Mouse (Mus musculus): ENCODE results near the gene Fnip2.

The Fnip2 gene

DNA sequence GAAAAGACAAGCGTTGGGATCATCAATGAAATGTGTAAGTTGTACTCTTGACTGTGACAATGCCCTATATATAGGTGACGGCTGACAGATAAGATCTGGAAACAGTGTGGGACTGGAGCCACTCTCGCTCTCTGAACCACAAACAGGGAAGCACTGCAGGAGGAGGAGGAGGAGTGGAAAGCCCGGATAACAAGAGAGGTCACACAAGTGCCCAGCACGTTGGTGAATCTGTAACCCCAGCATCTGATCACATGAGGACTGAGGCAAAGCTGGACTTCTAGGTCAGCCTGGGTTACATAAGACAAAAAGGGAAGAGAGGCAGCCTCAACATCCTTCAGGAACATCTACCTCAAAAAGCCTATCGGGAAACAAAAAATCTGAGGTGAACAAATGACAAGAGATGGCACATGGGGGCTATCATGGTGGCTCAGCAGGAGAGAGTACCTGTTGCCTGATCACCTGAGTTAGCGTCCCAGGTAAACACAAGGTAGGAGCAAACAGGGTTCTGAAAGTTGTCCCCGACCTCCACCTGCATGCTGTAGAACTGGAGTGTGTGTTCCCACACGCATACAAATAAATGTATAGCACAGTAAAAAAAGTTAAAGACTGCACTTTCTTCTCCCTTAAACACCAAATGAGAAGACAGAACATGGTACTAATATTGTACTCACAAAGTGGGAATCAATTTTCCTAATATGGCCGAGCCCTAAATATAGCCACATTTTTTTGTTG, 2.6 kb downstream of the Fnip2 start:
- DNase-seq, result peak in 1 of 2 experiments; percentile 35

DNA sequence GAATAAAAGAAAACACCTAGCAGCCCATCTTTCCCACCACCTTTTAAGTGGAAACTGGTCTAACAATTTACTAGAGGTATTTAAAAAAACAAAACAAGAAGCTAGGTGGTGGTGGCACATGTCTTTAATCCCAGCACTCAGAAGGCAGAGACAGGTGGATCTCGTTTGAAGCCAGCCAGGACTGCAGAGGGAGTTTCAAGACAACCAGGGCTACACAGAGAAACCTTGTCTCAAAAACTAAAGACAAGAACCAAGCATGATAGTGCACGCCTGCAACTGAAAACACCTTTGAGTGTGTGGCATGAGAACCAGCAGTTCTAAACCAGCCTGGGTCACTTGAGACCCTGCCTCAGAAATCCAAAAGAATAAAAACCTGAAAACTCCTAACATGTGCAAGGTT, 4.1 kb downstream of the Fnip2 start:
- DNase-seq, result peak in 1 of 2 experiments; percentile 12

DNA sequence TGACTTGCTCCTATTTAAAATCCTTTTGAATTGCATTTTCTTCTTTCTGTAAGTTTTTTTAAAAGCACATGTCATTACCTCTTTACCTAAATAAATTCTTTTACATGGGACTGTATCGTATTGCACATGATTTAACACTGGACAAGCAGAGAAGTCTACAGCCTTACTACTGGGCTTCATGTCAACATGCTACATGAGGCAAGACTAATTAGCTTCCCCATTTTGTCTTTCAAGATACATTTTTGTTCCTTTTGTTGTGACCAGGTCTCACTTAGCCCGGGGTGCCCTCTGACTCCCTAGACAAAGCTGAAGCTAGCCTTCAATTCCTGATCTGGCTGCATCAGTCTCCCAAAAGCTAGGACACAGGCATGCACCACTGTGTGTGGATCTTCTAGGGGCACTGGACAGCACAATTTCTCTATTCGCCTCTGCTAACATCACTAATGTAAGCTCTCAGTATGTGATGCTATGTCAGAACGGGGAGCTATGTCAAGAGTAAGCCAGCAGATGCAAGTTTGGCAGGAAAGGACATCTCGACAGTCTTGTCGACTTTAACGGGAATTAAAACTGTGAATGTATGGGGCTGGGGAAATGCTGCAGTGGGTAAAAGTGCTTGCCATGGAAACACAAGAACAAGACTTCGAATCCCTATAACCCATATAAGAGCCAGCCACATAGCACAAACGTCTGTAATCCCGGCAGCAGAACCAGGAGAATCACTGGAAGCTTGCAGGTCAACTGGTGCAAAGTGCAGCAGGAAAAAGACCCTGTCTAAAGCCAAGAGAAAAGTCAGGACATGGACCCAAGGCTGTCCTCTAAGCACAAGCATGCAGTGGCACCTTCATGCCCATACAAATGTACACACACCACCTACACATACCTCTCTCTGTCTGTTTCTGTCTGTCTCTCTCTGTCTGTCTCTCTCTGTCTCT, 5.5 kb downstream of the Fnip2 start:
- DNase-seq, result peak in 1 of 2 experiments; percentile 19

DNA sequence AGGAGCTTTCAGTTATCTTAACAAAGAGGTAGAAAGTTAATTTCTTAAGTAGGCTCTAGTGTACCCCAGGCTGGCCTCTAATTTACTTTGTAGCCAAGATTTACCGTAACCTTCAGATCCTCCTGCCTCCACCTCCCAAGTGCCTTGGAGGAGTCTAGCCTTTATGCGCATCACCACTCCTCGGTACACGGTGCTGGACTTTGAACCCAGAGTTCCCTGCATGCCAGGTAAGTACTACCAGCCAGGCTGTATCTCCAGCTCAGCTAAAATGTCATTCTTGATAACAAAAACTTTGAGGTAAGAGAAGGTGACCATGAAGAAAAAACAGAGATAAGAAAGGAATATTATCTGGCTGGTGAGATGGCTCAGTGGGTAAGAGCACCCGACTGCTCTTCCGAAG, 7.0 kb downstream of the Fnip2 start:
- no peak for DNase-seq

DNA sequence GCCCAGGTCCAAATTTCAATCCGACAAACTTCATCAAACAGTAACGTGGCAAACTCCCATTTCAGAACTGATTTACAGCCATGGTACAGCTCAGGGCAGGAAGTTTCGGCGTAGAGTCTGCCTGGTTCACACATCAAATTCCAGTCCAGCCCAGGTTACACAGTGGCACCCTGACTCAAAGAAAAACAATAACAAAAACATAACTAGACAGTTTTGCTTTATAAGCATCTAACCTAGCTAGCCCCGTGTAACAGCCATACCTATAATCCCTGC, 7.9 kb downstream of the Fnip2 start:
- DNase-seq, result no peak

DNA sequence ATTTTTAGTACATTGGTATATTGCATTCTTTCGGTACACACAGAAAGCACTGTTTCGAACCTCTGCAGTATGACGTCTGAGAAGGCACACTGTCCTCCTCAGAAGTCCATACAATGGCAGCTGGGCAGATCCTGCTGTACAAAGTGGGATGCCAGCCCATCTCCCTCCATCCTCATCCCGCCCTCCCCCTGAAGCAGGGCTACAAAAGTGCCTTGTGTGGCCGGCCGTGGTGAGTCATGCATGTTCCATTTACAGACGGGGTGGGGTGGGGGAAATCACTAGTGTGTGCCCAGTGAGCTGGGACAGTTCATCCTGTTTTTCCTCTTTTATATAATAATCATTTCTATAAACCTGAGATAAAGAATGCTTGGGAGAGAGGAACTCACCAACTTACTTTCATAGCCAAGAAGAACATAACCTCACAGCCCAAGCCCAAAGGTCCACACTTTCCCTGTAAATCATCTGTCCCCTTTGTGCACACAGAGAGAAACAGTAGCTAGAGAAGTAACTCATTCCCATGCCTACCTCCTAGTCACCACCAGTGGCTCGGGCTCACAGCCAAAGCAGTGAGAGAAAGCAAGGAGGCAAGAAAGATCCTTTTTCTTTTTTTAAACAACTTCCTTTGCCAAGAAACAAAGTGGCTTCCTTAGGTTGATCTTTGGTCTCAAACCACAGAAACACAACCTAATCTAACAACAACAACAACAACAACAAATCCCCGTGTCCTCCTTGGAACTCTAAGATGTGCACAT, 8.4 kb downstream of the Fnip2 start:
- peak; percentile 39 to 48 for DNase-seq

DNA sequence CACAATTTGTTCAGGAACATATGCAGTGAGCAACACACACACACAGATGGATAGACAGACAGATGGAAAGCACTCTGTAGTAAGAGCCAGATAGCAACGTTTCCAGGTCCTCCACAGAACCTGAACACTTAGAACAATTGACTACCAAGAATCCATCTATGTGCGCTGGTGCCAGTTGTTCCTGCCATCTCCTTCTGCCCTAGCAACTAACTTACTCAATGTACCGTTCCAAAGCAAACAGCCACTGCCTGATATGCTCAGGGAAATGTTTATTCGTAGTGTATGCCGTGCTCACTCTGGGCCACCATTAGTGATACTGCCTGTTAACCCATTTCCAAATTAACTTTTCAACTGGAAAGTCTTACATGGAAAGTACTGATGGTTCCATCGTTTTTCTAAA, 12.5 kb downstream of the Fnip2 start:
- DNase-seq, result no peak

DNA sequence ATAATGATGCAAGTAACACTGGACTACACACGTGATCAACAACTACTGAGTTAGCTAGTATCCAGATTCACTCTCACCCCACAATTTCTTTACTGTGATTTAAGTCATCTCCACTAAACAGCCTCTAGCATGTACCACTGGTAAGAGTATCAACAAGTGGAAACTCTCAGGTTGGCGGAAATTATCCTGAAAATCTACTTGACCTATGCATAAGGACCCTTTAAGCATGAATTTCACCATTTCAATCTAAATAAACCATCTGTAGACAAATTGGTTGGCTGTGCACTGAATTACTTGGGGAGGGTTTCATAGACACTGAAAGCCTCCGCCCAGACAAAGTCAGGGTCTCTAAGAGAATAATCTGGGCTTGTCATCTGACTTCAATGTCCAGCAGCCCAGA, 13.8 kb downstream of the Fnip2 start:
- DNase-seq, result no peak

DNA sequence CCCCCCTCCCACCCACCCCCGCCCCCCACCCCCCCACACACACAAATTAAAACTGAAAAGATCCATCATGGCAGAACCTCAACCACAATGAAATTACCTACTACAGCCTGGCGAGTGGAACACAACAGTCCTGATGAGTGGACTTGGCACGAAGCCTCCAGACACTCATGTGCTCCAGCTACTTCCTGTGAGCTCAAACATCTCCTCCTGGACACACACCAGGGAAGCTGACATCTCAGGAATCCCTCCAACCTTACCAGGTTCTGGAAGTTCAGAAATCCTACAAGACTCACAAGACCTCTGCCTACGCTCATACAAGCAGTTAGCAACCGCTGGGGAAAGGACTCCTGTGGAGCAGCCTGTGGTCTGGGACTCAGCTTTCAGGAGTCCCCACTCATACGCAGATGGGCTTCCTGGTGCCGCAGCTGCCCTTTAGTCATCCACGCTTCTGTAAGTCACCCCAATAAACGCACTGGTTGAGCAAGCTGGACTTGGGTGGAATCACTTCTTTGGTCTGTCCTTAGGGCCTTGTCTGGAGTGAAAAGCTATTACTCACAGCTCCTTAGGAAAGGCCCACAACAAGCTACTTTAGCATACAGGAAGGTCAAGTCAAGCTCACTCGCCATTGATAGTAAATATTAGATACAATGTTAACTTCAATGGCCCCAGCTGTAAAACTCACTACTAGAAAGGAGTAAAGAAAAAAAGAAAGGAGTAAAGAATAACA, 15.6 kb downstream of the Fnip2 start:
- DNase-seq, result peak in 1 of 2 experiments; percentile 38

DNA sequence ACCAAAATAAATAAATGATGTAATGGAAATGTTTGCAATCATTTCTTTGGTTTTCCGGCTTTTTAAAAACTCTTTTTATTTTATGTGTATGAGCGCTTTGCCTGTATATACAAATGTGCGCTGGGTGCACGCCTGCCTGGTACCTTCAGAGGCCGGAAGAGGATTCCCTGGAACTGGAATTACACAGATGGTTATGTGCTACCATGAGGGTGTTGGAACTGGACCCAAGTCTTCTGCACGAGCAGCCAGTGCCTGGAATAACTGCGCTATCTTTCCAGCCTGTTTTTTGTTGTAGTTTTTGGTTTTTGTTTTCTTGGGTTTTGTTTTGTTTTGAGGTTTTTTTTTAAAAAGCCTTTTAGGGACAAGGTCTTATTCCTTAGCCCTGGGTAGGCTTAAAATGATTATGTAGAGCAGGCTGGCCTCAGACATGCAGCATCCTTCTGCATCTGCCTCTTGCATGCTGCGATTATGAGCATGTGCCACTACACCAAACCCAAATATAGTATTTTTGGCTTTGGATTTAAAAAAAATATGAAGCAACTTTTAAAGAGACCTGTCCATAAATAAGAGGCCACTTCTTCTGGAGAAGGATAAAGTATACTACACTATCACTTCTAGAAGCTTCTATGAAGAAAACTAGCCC, 17.7 kb downstream of the Fnip2 start:
- peak; percentile 71 to 76 for DNase-seq

DNA sequence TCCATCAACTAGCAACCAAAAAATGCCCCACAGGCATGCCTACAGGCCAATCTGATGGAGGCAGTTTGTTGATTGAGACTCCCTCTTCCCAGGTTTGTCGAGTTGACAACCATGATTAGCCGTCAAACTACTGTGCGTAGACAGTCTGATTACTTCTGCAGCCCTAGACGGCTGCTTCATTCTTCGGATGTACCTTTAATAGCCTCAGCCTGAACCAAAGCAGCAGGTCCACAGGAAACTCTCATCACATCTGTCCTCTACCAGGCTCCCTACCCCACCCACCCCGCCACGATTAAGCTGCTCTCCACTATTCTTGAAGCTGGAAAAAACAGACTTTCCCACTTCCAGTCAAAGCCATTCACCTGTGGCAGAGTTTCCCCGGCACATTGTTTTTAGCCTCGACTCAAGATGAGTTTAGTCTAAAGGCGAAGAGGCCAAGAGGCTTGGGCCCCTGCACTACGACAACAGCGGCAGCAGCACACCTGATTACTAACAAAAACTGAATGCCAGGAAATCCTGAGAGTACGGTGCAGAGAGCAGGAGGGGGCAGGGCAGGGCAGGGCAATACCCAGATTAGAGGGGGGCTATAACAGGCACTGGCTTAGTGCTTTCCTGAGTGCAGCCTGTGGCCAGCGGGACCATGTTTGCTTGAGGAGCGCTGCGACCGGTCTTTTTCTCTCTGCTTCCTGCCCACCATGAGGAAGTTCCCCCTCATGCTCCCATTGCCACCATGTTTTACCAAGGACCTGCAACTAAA, 18.7 kb downstream of the Fnip2 start:
- DNase-seq, result peak in 1 of 2 experiments; percentile 20

DNA sequence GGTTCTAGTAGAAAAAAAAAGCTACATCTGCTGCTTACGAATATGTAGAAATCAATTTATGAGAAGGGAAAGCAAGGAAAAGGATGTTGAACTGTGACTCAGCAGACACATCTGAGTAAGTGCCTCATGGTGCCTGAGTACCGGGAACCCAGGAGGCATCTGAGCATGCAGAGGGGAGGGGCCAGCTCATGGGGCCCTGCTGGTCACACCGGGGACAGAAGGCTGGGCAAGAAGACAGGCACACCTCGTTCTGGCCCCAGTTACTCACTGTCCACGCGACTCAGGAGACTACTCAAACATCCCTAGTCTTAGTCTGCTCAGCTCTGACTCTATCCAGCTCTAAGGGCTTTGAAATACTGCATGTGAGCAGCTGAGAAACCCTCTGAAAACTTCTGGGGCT, 25.0 kb downstream of the Fnip2 start:
- DNase-seq, result peak; percentile 73 to 86

DNA sequence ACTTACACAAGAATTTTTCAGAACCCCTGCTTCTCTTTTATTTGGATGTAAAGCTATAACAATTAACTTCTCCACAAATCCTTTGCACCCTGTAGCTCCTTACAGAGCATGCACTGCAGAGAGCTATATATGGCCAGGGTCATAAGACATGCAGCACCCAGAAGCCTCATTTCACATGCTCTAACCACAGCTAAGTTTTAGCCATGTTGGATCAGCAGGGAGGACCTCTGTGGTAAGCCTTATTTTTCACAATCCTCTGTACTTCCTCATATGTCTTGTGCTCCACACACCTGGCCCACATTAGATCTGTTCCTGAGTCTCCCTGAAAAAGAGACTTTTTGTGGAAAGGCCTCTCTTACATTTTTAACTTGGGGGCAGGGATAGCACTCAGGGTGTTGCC, 27.9 kb downstream of the Fnip2 start:
- no peak for DNase-seq

DNA sequence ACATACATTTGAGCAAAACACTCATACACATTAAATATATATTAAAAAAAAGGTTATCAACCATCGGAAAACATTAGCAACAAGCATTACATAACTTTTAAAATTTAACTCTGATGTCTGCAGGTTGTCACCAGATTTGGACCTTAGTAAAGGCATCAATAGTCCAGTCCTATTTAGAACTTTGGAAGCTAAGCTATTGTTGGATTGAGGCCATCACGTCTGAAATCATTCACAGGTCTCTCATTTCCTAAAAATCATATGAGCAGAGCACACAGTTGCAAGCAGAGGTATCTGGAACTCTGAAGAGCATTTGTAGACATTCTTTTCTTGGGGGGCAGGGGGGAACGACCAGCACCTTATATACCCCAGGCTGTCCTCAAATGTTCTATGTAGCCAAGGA, 28.5 kb downstream of the Fnip2 start:
- no peak for DNase-seq

DNA sequence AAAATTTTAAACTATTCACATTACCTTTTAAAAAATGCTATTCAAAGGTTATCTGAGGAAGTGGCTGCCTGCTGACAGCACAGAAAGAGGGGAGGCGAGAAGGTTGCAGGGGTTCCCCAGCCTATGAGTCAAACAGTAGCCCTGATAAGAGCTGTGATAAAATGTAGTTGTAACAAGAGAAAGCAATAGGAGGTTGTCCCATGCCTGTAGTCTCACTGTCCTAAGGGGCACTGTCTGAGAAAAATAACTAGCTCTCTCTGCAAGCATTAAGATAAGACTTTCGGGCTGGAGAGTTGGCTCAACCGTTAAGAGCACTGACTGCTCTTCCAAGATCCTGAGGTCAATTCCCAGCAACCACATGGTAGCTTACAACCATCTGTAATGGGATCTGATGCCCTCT, 29.3 kb downstream of the Fnip2 start:
- no peak for DNase-seq

DNA sequence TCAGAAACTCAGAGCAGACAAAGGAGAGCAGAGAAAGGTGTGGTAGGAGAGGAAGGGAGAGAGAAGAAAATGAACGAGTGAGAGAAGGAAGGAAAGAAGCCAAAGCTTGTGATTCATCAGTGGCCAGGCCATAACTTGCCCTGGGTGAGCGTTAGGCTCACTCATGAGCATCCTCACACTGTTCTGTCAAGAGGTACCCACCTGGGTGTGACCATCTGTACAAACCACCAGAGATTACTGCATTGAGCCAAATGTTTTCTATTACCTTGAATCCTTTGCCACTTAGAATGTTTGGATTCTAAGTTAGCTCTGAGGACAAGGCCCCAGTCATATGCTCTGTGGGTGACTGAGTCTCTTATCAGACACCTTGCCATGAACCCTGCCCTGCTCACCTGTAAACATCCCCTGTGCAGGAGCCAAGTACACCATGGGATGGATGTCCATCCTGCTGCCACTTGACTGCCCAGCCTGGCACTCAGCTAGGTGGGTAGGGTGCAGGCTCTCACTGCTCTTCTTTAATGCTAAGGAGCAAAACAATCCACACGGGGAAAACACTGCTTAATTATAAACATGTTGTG, 29.9 kb downstream of the Fnip2 start:
- peak; percentile 40 to 44 for DNase-seq

DNA sequence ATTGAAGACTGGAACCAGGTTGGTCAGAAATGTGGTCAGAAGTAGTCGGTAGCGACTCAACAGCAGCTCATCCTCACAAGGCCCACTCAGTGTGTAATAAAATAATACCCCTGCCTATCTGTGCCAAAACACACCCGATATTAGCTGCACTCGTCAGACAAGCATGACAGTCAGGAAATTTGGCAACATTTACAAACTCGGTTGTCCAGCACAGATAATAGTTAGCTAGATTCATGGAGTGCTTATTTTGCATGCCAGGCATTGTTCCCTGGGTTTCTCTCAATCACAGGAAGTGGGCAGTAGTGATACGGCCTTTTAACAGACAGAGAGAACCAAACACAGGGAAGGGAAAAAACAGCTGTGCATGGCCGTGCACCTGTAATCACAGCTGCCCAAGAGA, 30.6 kb downstream of the Fnip2 start:
- DNase-seq, result no peak

DNA sequence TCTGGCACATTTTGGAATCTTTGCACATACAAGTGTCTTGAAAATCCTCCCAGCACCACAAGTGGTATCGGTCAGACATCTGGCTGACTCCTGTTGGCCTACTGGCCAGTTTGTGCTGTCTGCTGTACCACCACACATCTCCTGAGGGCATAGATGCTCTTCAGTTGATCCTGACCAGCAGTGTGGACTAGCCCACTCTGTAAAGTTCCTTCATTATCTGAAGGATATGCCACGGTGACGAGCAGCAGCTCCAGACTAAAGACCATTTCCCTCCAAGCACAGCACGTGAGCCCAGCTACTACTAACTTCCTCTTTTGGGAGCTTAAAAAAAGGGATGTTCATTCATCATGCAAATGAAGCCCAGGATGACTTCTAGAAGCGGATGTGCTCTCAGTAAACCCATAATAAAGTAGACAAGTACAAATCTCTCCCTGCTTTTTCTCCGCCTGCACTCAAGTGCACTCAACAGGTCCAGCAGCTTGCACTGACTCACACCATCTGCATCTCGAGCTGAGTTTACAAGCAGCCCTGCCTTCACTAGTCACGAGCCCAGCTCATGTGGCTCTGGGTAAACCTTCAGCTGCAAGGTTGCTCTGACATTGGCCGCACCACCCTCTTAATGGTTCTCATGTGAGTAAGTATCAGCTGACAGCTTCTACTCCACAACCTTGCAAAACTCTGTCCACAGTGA, 35.9 kb downstream of the Fnip2 start:
- DNase-seq, result peak; percentile 40 to 54

DNA sequence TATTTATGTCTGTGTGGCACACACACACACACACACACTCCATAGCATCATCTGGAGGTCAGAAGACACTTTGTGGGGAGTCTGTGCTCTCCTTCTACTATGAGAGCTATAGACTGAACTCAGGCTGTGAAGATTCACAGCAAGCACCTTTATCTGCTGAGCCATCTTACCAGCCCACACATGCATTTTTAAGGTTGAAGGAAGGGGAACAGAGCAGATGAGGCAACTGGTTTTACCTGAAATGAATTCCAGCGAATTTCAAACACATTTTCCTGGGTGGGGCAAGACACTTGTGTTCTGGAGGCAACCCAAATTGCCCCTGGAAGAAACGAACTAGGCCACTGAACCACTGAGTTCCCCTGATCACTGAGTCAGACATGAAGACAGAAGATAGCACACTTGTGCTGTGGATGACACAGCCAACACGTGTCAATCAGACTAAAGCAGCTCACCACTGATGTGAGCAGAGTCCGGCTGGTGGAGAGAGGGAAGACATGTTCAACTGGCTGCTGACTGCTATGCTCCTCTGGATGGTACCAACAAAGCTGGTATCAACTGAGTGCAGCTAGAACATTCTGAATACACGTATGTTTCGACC, 38.0 kb downstream of the Fnip2 start:
- no peak for DNase-seq

DNA sequence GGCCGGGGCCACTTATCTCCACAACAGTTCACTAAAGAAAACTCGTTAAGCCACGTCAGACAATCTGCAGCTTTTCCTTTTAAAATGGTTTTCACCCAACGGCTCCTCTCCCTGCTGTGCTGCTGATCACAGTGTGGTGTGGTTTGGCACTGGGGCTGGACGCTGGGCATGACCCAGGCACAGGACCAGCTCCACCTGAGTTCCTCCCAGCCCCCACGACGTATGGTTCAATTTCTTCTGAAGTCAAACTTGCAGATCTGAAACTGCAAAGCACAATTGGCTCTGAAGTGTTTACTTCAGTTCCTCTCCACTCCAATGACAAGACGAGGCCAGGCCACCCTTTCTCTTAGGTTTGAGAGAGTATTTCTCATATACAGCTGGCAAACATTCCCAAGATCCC, 39.1 kb downstream of the Fnip2 start:
- DNase-seq, result peak; percentile 54 to 58
